Mouse (Mus musculus) embryo, embryonic 11.5 days (tissue): Measurements from ENCODE around the gene Dglucy.

Source experiments
- DNase-seq: peaks from one replicate; pipeline ENCODE4 v3.0.0-alpha.2; 2012; ENCODE audit warnings: low read depth, low spot score

Gene Dglucy

GRCm38 (mm10) chr12:100928286-100928685, 149.4 kb downstream of the Dglucy start:
- no peak for DNase-seq

DNA sequence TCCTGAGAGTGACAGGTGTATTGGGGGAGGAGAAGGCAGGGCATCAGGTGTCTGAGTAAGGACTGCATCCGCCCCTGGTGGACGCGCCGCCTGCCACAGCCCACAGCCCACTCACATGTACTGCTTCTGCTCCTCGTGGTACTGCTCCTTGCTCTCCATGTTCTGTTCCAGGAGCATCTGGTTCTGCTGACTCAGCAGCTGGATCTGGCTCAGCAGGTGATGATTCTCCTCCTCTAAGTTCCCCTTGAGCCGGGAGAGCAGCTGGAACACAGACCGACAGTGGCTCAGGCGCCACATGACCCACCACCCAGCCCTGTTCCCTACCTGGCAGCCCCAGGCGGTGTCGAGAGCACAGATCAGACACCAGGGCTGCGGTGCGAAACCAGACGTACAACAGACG, 152.8 kb downstream of the Dglucy start:
- DNase-seq, result no peak

DNA sequence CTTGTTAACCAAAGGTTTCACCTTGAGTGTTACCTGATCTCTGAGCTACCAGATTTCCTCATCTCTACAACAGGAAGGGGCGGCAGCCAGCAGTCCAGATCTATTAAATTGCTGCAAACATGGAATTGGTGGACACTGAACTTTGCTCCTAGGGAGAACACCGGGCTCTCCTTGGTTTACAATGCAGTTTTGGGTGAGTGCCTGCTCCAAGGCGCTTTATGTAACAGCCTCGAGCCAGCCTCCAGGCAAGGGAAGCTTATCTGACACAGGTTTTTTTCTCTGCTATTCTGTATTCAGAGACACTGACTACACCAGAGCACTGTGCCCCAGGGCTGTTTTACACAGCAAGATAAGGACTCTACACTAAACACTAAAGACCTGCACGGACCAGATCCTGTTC, 155.9 kb downstream of the Dglucy start:
- DNase-seq, result no peak

DNA sequence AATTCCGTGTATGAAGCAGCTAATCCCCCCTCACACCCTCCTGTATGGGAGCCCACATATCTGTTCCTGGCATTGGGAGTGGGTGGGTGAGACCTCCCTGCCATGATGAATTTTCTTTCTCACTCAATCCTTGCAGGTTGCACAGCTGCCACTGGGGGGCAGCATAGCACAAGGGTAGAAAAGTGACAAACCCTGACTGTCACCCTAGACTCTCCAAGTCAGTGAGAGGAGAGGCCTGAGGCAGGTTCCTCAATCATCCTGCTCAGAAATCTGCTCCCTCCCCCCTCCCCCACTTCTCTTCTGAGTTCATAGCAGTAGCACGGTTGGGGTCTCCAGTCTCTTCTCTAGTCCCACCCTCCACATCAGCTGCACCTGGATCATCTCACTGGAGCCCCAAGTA, 157.3 kb downstream of the Dglucy start:
- peak; percentile 56 for DNase-seq

- no peak for DNase-seq
Measured at GRCm38 (mm10) chr12:100936737-100937136, 157.9 kb downstream of the Dglucy start.

- no peak for DNase-seq
Measured at GRCm38 (mm10) chr12:100937441-100938360, 158.8 kb downstream of the Dglucy start.

DNA sequence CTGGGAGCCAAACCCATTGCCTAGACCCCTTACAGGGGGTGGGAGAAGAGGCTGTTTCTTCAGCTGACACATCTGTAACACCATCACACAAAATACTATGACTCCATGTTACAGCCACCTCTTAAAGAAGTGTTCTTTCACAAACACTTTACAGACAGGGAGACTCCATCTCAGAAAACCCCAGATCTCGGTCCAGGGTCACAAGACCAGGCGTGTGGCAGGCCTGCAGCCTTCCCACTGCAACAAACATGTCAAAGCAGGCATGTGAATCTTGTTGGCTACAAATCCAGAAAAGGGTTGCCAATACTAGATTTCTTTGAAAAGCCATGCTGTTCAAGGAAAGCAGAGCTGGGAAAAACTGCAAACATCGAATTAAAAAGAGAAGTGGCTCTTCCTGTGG, 162.5 kb downstream of the Dglucy start:
- DNase-seq, result no peak

- DNase-seq, result no peak
Measured at GRCm38 (mm10) chr12:100943146-100943545, 164.3 kb downstream of the Dglucy start.

GRCm38 (mm10) chr12:100944921-100945336, 166.1 kb downstream of the Dglucy start:
- no peak for DNase-seq

DNA sequence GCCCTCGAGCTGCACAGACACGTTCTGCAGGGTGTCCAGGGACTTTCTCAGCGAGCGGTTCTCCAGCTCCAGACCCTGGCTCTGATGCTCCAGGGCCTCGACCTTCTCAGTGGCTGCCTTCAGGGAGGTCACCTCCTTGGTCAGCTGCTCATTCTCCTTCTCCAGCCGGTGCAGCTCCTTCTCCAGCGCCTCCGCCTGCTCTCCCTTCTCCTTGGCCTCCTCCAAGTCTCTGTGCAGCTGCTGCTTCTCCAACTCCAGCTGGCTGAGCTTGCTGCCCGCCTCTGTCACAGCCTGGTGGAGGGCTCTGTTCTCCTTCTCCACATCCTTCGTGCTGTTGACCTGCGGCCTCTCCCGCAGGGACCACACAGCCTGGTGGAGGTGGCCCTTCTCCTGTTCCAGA, 166.6 kb downstream of the Dglucy start:
- DNase-seq, result no peak

DNA sequence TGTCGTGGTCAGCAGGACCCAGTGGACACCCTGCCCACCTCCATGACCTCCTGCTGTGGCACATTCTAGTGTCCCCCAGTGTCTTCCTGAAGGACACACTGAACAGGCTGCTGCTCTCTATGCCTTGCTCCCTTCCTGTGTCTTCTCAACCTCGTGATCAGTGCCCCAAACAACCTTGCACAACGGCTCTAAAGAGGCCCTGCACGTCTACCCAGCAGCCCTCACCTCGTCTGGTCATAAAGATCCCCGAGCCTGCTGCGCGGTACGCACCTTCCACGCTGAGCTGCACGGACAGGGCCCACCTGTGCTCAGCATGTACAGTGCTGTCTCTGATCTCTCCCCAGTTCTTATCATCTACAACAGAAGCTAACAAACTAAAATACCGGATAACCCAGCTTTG, 167.1 kb downstream of the Dglucy start:
- DNase-seq, result no peak
